9 mouse cellular contexts compared by ENCODE assay signal in the genomic region with DNA sequence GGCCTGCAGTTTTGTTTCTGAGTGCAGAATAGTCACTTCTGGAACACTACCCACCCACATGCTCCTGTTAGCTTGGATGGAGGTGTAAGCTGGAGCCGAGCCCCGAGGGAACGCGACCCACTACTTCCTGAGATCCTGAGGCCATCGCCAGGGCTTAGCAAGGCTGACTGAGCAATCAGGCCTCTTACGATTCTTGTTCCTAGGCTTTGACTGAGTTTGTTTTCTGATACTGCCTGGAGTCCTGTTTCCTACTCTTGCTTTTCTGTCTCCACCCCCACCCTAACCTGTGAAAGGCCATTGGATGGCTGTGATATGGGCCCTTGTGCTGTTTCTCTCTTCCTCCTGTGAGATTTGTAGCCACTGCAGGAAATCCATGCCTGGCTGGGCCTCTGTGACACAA. TPM values are rescaled to one million over a fixed set of nuclear protein-coding genes. Genes with fewer than 3 reads are reported as not detected.
DNase-seq lines count a peak whose midpoint lies in the region; ATAC-seq lines count a peak whose summit lies in the region.
"Had no signal": no experiment of that assay in that cellular context is flagged by ENCODE, and none has a peak within 500 bp of the region (broad histone marks: within the 10 kb centered on the region; RNA-seq: fewer than 3 reads in every experiment).

No protein-coding gene starts in this region.

- H3K9ac ChIP-seq in hindbrain, embryonic 12.5 days, result no peak overlapping the region
- peak overlapping the region; percentile 48 for H3K9ac ChIP-seq in liver, embryonic 16.5 days (ENCODE audit: low read depth, low read length)
- H3K9ac ChIP-seq: heart, embryonic 15.5 days had no signal

- H3K4me2 ChIP-seq in hindbrain, embryonic 12.5 days (replicated peaks), result 0 out of 2 replicates have a peak overlapping the region, but pooled peaks have one; percentile 21
- H3K4me2 ChIP-seq in liver, embryonic 16.5 days (ENCODE audit: low read depth, low read length), result peak overlapping the region; percentile 86
- H3K4me2 ChIP-seq: heart, embryonic 15.5 days had no signal

- no peak overlapping the region for H3K4me3 ChIP-seq in hindbrain, embryonic 12.5 days
- no peak overlapping the region for H3K4me3 ChIP-seq in hindbrain, embryonic 10.5 days
- H3K4me3 ChIP-seq in liver, embryonic 16.5 days (ENCODE audit: low read depth, low read length), result peak overlapping the region; percentile 38
- H3K4me3 ChIP-seq: heart, embryonic 15.5 days had no signal

- no peaks in the 10 kb centered on the region for H3K27me3 ChIP-seq in hindbrain, embryonic 12.5 days
- peaks cover 2% of the 10 kb centered on the region; the same call in 1 of the 2 replicates for H3K27me3 ChIP-seq in hindbrain, embryonic 10.5 days (ENCODE audit: insufficient read depth, poor library complexity, severe bottlenecking)
- no peaks in the 10 kb centered on the region for H3K27me3 ChIP-seq in liver, embryonic 16.5 days (ENCODE audit: control insufficient read depth, insufficient read depth, low read depth, low read length)

- WGBS in hindbrain, embryonic 12.5 days, result 35% methylated on average over 6 of the region's 6 CpGs
- 29% methylated on average over 6 of the region's 6 CpGs for WGBS in hindbrain, embryonic 10.5 days
- WGBS in liver, embryonic 16.5 days (ENCODE audit: insufficient replicate concordance), result 27% methylated on average over 6 of the region's 6 CpGs

- no peak for DNase-seq in hindbrain, embryonic 10.5 days (ENCODE audit: low spot score)
- DNase-seq in ES-CJ7 (ENCODE audit: low read depth, low spot score), result peak; percentile 56
- no peak for DNase-seq in kidney, postnatal 36 days
- no peak for DNase-seq in right cerebral cortex, postnatal 14 days

- ATAC-seq in hindbrain, embryonic 12.5 days (ENCODE audit: low FRiP score), result no peak
- ATAC-seq in common myeloid progenitor, adult 5-6 weeks (replicated peaks; ENCODE audit: low read depth, poor library complexity, severe bottlenecking), result peak; percentile 20; the same call in 1 of the 2 replicates
- ATAC-seq in liver, embryonic 16.5 days (ENCODE audit: low read depth), result no peak
- no peak for ATAC-seq in monocyte, adult 5-6 weeks (replicated peaks; ENCODE audit: insufficient number of reproducible peaks, low FRiP score, low TSS enrichment, poor library complexity, severe bottlenecking)

- H3K27ac ChIP-seq in hindbrain, embryonic 12.5 days, result no peak overlapping the region
- no peak overlapping the region for H3K27ac ChIP-seq in hindbrain, embryonic 10.5 days
- H3K27ac ChIP-seq in liver, embryonic 16.5 days (ENCODE audit: low read length), result peak overlapping the region; percentile 61; the same call in 1 of the 2 replicates
- H3K27ac ChIP-seq: heart, embryonic 15.5 days had no signal

- H3K9me3 ChIP-seq in hindbrain, embryonic 12.5 days (replicated peaks), result no peaks in the 10 kb centered on the region
- H3K9me3 ChIP-seq in hindbrain, embryonic 10.5 days, result no peaks in the 10 kb centered on the region
- H3K9me3 ChIP-seq in liver, embryonic 16.5 days (replicated peaks; ENCODE audit: control insufficient read depth, low read length), result no peaks in the 10 kb centered on the region
- H3K9me3 ChIP-seq: heart, embryonic 15.5 days had no signal

- peaks cover 63% of the 10 kb centered on the region for H3K4me1 ChIP-seq in hindbrain, embryonic 12.5 days
- H3K4me1 ChIP-seq in hindbrain, embryonic 10.5 days (replicated peaks), result peaks cover 80% of the 10 kb centered on the region
- peaks cover 61% of the 10 kb centered on the region for H3K4me1 ChIP-seq in liver, embryonic 16.5 days (ENCODE audit: control insufficient read depth, low read depth, low read length)

- no peaks in the 10 kb centered on the region for H3K36me3 ChIP-seq in hindbrain, embryonic 12.5 days
- no peaks in the 10 kb centered on the region for H3K36me3 ChIP-seq in hindbrain, embryonic 10.5 days
- no peaks in the 10 kb centered on the region; the same call in 1 of the 2 replicates for H3K36me3 ChIP-seq in liver, embryonic 16.5 days (ENCODE audit: control insufficient read depth, insufficient read depth)
- H3K36me3 ChIP-seq: heart, embryonic 15.5 days had no signal

RNA-seq across cellular contexts. Expression of gene Med13l, which starts 3.1 kb away (rescaled TPM):
- polyA plus RNA-seq in hindbrain, embryonic 12.5 days (2016; fragmentation: Nextera tagmentation; extraction: Ambion mirVana), result 18.1 and 18.7 TPM in 2 replicates
- 10.3 and 11.0 TPM in 2 replicates for polyA plus RNA-seq in hindbrain, embryonic 10.5 days (2016; fragmentation: Nextera tagmentation; extraction: Ambion mirVana)
- total RNA-seq in common myeloid progenitor, adult 5-6 weeks (2017), result 33.1 and 49.7 TPM in 2 replicates
- 11.2 and 12.2 TPM in 2 replicates for polyA plus RNA-seq in liver, embryonic 16.5 days (2015; fragmentation: Nextera tagmentation; extraction: Ambion mirVana)
- 38.0 to 65.2 TPM (median 41.5 TPM) in 3 replicates for total RNA-seq in monocyte, adult 5-6 weeks (2017)
